Mouse (Mus musculus): ENCODE measurements around the gene Syt17. TPM values are rescaled to one million over a fixed set of nuclear protein-coding genes. Genes with fewer than 3 reads are reported as not detected.
"Not testable (repeated sequence)": the region's sequence is repeated elsewhere in the genome, so short reads cannot be mapped to it uniquely, and the experiment has no call there.

Syt17 gene
- polyA plus RNA-seq, 1 experiment from 2014 or later = 6.5 TPM

- Histone ChIP-seq H3K4me1 (no peaks in the 10 kb centered on the region), H3K4me3 (replicated peaks) (no peak overlapping the region), H3K4me2 (no peak overlapping the region), H3K36me3 (no peaks in the 10 kb centered on the region), H3K9me3 (no peaks in the 10 kb centered on the region), H3K27ac (no peak overlapping the region), H3K27me3 (replicated peaks) (no peaks in the 10 kb centered on the region), H3K9ac (no peak overlapping the region)
- no peak for ATAC-seq (ENCODE audit: insufficient read depth, low FRiP score, low read depth)
- WGBS = 52% methylated on average over 6 of the region's 6 CpGs
These were observed 82.8 kb downstream of the Syt17 start for GRCm38 (mm10) chr7:118365251-118365650.

GRCm38 (mm10) chr7:118364353-118365007, 83.5 kb downstream of the Syt17 start:
- H3K27me3 ChIP-seq (replicated peaks) = no peaks in the 10 kb centered on the region
- no peaks in the 10 kb centered on the region for H3K36me3 ChIP-seq
- ATAC-seq (ENCODE audit: insufficient read depth, low FRiP score, low read depth) = peak; percentile 18; the same call in 1 of the 2 replicates
- peak overlapping the region; percentile 31; the same call in 1 of the 2 replicates for H3K27ac ChIP-seq
- no peak overlapping the region for H3K9ac ChIP-seq
- WGBS = 34% methylated on average over 7 of the region's 7 CpGs
- H3K9me3 ChIP-seq = no peaks in the 10 kb centered on the region
- H3K4me2 ChIP-seq = no peak overlapping the region
- no peaks in the 10 kb centered on the region for H3K4me1 ChIP-seq
- H3K4me3 ChIP-seq (replicated peaks) = no peak overlapping the region

- ATAC-seq (ENCODE audit: insufficient read depth, low FRiP score, low read depth) = peak; percentile 90
- Histone ChIP-seq H3K9me3 (no peaks in the 10 kb centered on the region), H3K27ac (peak overlapping the region; percentile 65), H3K36me3 (no peaks in the 10 kb centered on the region), H3K4me1 (no peaks in the 10 kb centered on the region), H3K27me3 (replicated peaks) (no peaks in the 10 kb centered on the region), H3K4me2 (no peak overlapping the region), H3K9ac (no peak overlapping the region), H3K4me3 (replicated peaks) (no peak overlapping the region)
- WGBS = 59% methylated on average over 6 of the region's 6 CpGs
These were observed 84.3 kb downstream of the Syt17 start for GRCm38 (mm10) chr7:118363587-118364233.

GRCm38 (mm10) chr7:118362931-118363330, 85.1 kb downstream of the Syt17 start:
- WGBS = 74% methylated on average over 1 of the region's 1 CpGs
- ATAC-seq (ENCODE audit: insufficient read depth, low FRiP score, low read depth) = no peak
- no peak overlapping the region for H3K9ac ChIP-seq

GRCm38 (mm10) chr7:118362258-118362657, 85.8 kb downstream of the Syt17 start:
- 54% methylated on average over 3 of the region's 3 CpGs for WGBS
- H3K9ac ChIP-seq = no peak overlapping the region
- no peak overlapping the region for H3K4me3 ChIP-seq (replicated peaks)
- H3K27ac ChIP-seq = no peak overlapping the region
- no peak for ATAC-seq (ENCODE audit: insufficient read depth, low FRiP score, low read depth)
- no peak overlapping the region for H3K4me2 ChIP-seq
- H3K9me3 ChIP-seq = no peaks in the 10 kb centered on the region
- H3K27me3 ChIP-seq (replicated peaks) = no peaks in the 10 kb centered on the region
- H3K36me3 ChIP-seq = no peaks in the 10 kb centered on the region
- no peaks in the 10 kb centered on the region for H3K4me1 ChIP-seq

More at GRCm38 (mm10) chr7:118362931-118363330, 85.1 kb downstream of the Syt17 start:
- Histone ChIP-seq H3K4me3 (replicated peaks) (no peak overlapping the region), H3K4me2 (no peak overlapping the region), H3K27me3 (replicated peaks) (no peaks in the 10 kb centered on the region), H3K9me3 (no peaks in the 10 kb centered on the region), H3K4me1 (no peaks in the 10 kb centered on the region), H3K27ac (no peak overlapping the region), H3K36me3 (no peaks in the 10 kb centered on the region)

GRCm38 (mm10) chr7:118358977-118359376, 89.0 kb downstream of the Syt17 start:
- Histone ChIP-seq H3K36me3 (no peaks in the 10 kb centered on the region), H3K4me3 (replicated peaks) (no peak overlapping the region), H3K27me3 (replicated peaks) (no peaks in the 10 kb centered on the region), H3K9ac (no peak overlapping the region), H3K9me3 (no peaks in the 10 kb centered on the region), H3K4me1 (no peaks in the 10 kb centered on the region), H3K4me2 (no peak overlapping the region), H3K27ac (no peak overlapping the region)
- no peak for ATAC-seq (ENCODE audit: insufficient read depth, low FRiP score, low read depth)
- 42% methylated on average over 3 of the region's 3 CpGs for WGBS

GRCm38 (mm10) chr7:118356410-118357005, 91.5 kb downstream of the Syt17 start:
- ATAC-seq (ENCODE audit: insufficient read depth, low FRiP score, low read depth); H3K9ac ChIP-seq: not testable (repeated sequence)
- 77% methylated on average over 8 of the region's 8 CpGs for WGBS

GRCm38 (mm10) chr7:118350840-118351239, 97.2 kb downstream of the Syt17 start:
- ATAC-seq (ENCODE audit: insufficient read depth, low FRiP score, low read depth) = no peak
- H3K4me2 ChIP-seq = no peak overlapping the region
- no peaks in the 10 kb centered on the region for H3K27me3 ChIP-seq (replicated peaks)
- no peak overlapping the region for H3K27ac ChIP-seq
- no peaks in the 10 kb centered on the region for H3K9me3 ChIP-seq
- no peak overlapping the region for H3K4me3 ChIP-seq (replicated peaks)
- H3K4me1 ChIP-seq = no peaks in the 10 kb centered on the region
- no peak overlapping the region for H3K9ac ChIP-seq
- WGBS = 77% methylated on average over 2 of the region's 2 CpGs
- H3K36me3 ChIP-seq = no peaks in the 10 kb centered on the region

More at GRCm38 (mm10) chr7:118356410-118357005, 91.5 kb downstream of the Syt17 start:
- not testable (repeated sequence) for H3K4me3 ChIP-seq (replicated peaks); H3K27ac ChIP-seq; H3K27me3 ChIP-seq (replicated peaks); H3K36me3 ChIP-seq; H3K4me2 ChIP-seq; H3K4me1 ChIP-seq; H3K9me3 ChIP-seq

- H3K27ac ChIP-seq = no peak overlapping the region
- WGBS = 71% methylated on average over 2 of the region's 2 CpGs
These were observed 101.1 kb downstream of the Syt17 start for GRCm38 (mm10) chr7:118346943-118347342.

GRCm38 (mm10) chr7:118346432-118346831, 101.6 kb downstream of the Syt17 start:
- Histone ChIP-seq H3K36me3 (no peaks in the 10 kb centered on the region), H3K4me1 (no peaks in the 10 kb centered on the region), H3K27ac (no peak overlapping the region), H3K9ac (no peak overlapping the region), H3K27me3 (replicated peaks) (no peaks in the 10 kb centered on the region), H3K4me2 (no peak overlapping the region), H3K4me3 (replicated peaks) (no peak overlapping the region), H3K9me3 (no peaks in the 10 kb centered on the region)
- 53% methylated on average over 2 of the region's 2 CpGs for WGBS
- ATAC-seq (ENCODE audit: insufficient read depth, low FRiP score, low read depth) = no peak

More at GRCm38 (mm10) chr7:118346943-118347342, 101.1 kb downstream of the Syt17 start:
- Histone ChIP-seq H3K4me1 (no peaks in the 10 kb centered on the region), H3K27me3 (replicated peaks) (no peaks in the 10 kb centered on the region), H3K4me2 (no peak overlapping the region), H3K36me3 (no peaks in the 10 kb centered on the region), H3K9ac (no peak overlapping the region), H3K4me3 (replicated peaks) (no peak overlapping the region), H3K9me3 (no peaks in the 10 kb centered on the region)
- no peak for ATAC-seq (ENCODE audit: insufficient read depth, low FRiP score, low read depth)

GRCm38 (mm10) chr7:118345396-118345795, 102.6 kb downstream of the Syt17 start:
- ATAC-seq (ENCODE audit: insufficient read depth, low FRiP score, low read depth) = no peak
- H3K9ac ChIP-seq = no peak overlapping the region
- no peak overlapping the region for H3K4me2 ChIP-seq
- no peak overlapping the region for H3K27ac ChIP-seq
- no peaks in the 10 kb centered on the region for H3K9me3 ChIP-seq
- H3K4me1 ChIP-seq = no peaks in the 10 kb centered on the region
- no peaks in the 10 kb centered on the region for H3K27me3 ChIP-seq (replicated peaks)
- H3K4me3 ChIP-seq (replicated peaks) = no peak overlapping the region
- no peaks in the 10 kb centered on the region for H3K36me3 ChIP-seq
- 62% methylated on average over 3 of the region's 3 CpGs for WGBS

- 76% methylated on average over 9 of the region's 9 CpGs for WGBS
- Histone ChIP-seq H3K4me1 (no peaks in the 10 kb centered on the region), H3K4me3 (replicated peaks) (no peak overlapping the region), H3K4me2 (no peak overlapping the region), H3K9me3 (no peaks in the 10 kb centered on the region), H3K27ac (no peak overlapping the region), H3K9ac (no peak overlapping the region), H3K27me3 (replicated peaks) (no peaks in the 10 kb centered on the region), H3K36me3 (no peaks in the 10 kb centered on the region)
- ATAC-seq (ENCODE audit: insufficient read depth, low FRiP score, low read depth) = no peak
These were observed 103.3 kb downstream of the Syt17 start for GRCm38 (mm10) chr7:118344701-118345100.

Measured in stomach, embryonic 15.5 days (tissue).